Mouse (Mus musculus) E14TG2a.4 (cell line): ENCODE data around the gene Plcb1.

Source experiments
- CTCF ChIP-seq: conservative IDR thresholded peaks from 2 replicates; pipeline ENCODE4 v1.5.1; 2014; ENCODE audit warnings: low read length
- POU5F1 ChIP-seq: IDR thresholded peaks from 2 replicates; pipeline ENCODE4 v1.6.1; 2014; ENCODE audit warnings: low read length, borderline replicate concordance

- TF ChIP-seq CTCF (no peak), POU5F1 (no peak)
These were observed 338.0 kb downstream of the Plcb1 start for GRCm38 (mm10) chr2:135123695-135124343.
